Mouse (Mus musculus) cerebellum, adult 2 months (tissue): Measurements from ENCODE around the gene Foxp1.

Experiments used
- CTCF ChIP-seq: fragments of 200-500 bp; IDR thresholded peaks from 2 replicates; pipeline ENCODE4 v1.5.1; 2011; ENCODE audit warnings: low read depth, mild to moderate bottlenecking, control low read depth, low read length, moderate library complexity, borderline replicate concordance; ENCODE audit not compliant: insufficient read depth
- POLR2A ChIP-seq: fragments of 200-500 bp; IDR thresholded peaks from 2 replicates; pipeline ENCODE4 v1.6.1; 2011; ENCODE audit warnings: low read length, control low read depth, borderline replicate concordance; ENCODE audit not compliant: insufficient read depth

DNA sequence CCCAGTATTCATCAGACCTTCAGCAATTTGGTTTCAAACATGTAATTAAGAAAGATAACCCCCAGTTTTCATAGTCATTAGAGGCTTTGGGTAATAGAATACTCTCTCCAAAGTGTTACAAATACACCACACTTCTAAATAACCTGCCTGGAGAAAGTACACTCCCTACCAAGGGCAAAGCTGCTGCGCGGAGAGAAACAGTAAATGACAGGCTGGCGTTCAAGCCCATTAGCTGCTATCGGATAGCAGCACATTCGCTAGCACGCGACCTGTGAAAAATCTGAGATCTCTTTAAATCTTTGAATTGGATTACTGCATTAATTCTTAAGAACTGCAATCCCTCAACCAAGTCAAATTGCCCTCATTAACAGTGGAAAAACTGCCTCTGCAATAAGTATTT, 418.1 kb downstream of the Foxp1 start:
- TF ChIP-seq CTCF (no peak), POLR2A (no peak)
